Mouse (Mus musculus) forebrain, embryonic 16.5 days (tissue): ENCODE measurements around the gene Pcp4. TPM values are rescaled to one million over a fixed set of nuclear protein-coding genes. Genes with fewer than 3 reads are reported as not detected.

Experiments used
- ATAC-seq: fragments of 200-750 bp; cut with Nextera tagmentation; 2 replicates; pipeline ENCODE4 v1.8.0; 2017; ENCODE audit warnings: mild to moderate bottlenecking, moderate library complexity
- H3K27ac ChIP-seq: fragments of 300-500 bp; sonication (generic); 2 replicates; pipeline ENCODE4 v1.5.1; 2014; ENCODE audit warnings: low read length, control low read depth
- H3K27me3 ChIP-seq: fragments of 300-500 bp; sonication (generic); replicated peaks from 2 replicates; pipeline ENCODE4 v1.6.1; 2014; ENCODE audit warnings: low read length; ENCODE audit not compliant: control insufficient read depth, insufficient read depth
- H3K36me3 ChIP-seq: fragments of 300-500 bp; sonication (generic); 2 replicates; pipeline ENCODE4 v1.6.1; 2014; ENCODE audit not compliant: control insufficient read depth, insufficient read depth
- H3K4me1 ChIP-seq: fragments of 300-500 bp; sonication (generic); replicated peaks from 2 replicates; pipeline ENCODE4 v1.6.1; 2014; ENCODE audit warnings: low read length; ENCODE audit not compliant: control insufficient read depth, insufficient read depth
- H3K4me2 ChIP-seq: fragments of 300-500 bp; sonication (generic); 2 replicates; pipeline ENCODE4 v1.6.1; 2014; ENCODE audit warnings: mild to moderate bottlenecking, low read length, control low read depth
- H3K4me3 ChIP-seq: fragments of 300-500 bp; sonication (generic); replicated peaks from 2 replicates; pipeline ENCODE4 v1.5.1; 2014; ENCODE audit warnings: mild to moderate bottlenecking, low read length, control low read depth
- H3K9ac ChIP-seq: fragments of 300-500 bp; sonication (generic); replicated peaks from 2 replicates; pipeline ENCODE4 v1.6.1; 2014; ENCODE audit warnings: low read depth, low read length, control low read depth
- H3K9me3 ChIP-seq: fragments of 300-500 bp; sonication (generic); 2 replicates; pipeline ENCODE4 v1.6.1; 2016; ENCODE audit warnings: low read length; ENCODE audit not compliant: control insufficient read depth
- WGBS: fragments of 180-500 bp; shearing (Covaris S2); extraction: QIAGEN DNeasy Blood & Tissue Kit; methylation state at CpG from one replicate; pipeline ENCODE4 v1.1.7; 2014; 5-methylcytosine and 5-hydroxymethylcytosine counted together
- polyA plus RNA-seq: library from polyadenylated mRNA; unstranded; fragments of >200 nt; fragmentation: Nextera tagmentation; extraction: Ambion mirVana; gene quantifications from 2 replicates; pipeline ENCODE4 v1.2.1, GENCODE M21; 2015

Pcp4 gene
- polyA plus RNA-seq, 1 experiment from 2014 or later, result 175 TPM

- 39% methylated on average over 3 of the region's 3 CpGs for WGBS
- Histone ChIP-seq H3K27ac (no peak overlapping the region), H3K4me2 (no peak overlapping the region), H3K9me3 (no peaks in the 10 kb centered on the region), H3K9ac (no peak overlapping the region), H3K4me1 (peaks cover 5% of the 10 kb centered on the region; the same call in 1 of the 2 replicates), H3K4me3 (no peak overlapping the region), H3K36me3 (no peaks in the 10 kb centered on the region), H3K27me3 (no peaks in the 10 kb centered on the region)
- peak; percentile 54; the same call in 1 of the 2 replicates for ATAC-seq
These were observed 35.2 kb downstream of the Pcp4 start for GRCm38 (mm10) chr16:96502586-96502985.

GRCm38 (mm10) chr16:96514466-96514865 is 47.1 kb downstream of the Pcp4 start:
- Histone ChIP-seq H3K36me3 (no peaks in the 10 kb centered on the region), H3K4me3 (no peak overlapping the region), H3K27me3 (no peaks in the 10 kb centered on the region), H3K4me1 (no peaks in the 10 kb centered on the region), H3K9ac (no peak overlapping the region), H3K4me2 (no peak overlapping the region), H3K9me3 (no peaks in the 10 kb centered on the region), H3K27ac (no peak overlapping the region)
- no peak for ATAC-seq
- 75% methylated on average over 3 of the region's 3 CpGs for WGBS

GRCm38 (mm10) chr16:96527476-96527875 is 60.1 kb downstream of the Pcp4 start:
- no peaks in the 10 kb centered on the region for H3K27me3 ChIP-seq
- no peak overlapping the region for H3K4me3 ChIP-seq
- no peaks in the 10 kb centered on the region for H3K9me3 ChIP-seq
- no peaks in the 10 kb centered on the region for H3K4me1 ChIP-seq
- H3K27ac ChIP-seq, result no peak overlapping the region
- no peak overlapping the region for H3K4me2 ChIP-seq
- WGBS, result 88% methylated on average over 3 of the region's 3 CpGs
- H3K9ac ChIP-seq, result no peak overlapping the region
- no peaks in the 10 kb centered on the region for H3K36me3 ChIP-seq
- ATAC-seq, result no peak

- Histone ChIP-seq H3K27me3 (no peaks in the 10 kb centered on the region), H3K9ac (no peak overlapping the region), H3K4me1 (no peaks in the 10 kb centered on the region), H3K27ac (no peak overlapping the region), H3K4me3 (no peak overlapping the region), H3K4me2 (no peak overlapping the region), H3K9me3 (no peaks in the 10 kb centered on the region), H3K36me3 (no peaks in the 10 kb centered on the region)
- ATAC-seq, result no peak
- WGBS, result 84% methylated on average over 4 of the region's 4 CpGs
These were observed 61.1 kb downstream of the Pcp4 start for GRCm38 (mm10) chr16:96528471-96528870.

DNA sequence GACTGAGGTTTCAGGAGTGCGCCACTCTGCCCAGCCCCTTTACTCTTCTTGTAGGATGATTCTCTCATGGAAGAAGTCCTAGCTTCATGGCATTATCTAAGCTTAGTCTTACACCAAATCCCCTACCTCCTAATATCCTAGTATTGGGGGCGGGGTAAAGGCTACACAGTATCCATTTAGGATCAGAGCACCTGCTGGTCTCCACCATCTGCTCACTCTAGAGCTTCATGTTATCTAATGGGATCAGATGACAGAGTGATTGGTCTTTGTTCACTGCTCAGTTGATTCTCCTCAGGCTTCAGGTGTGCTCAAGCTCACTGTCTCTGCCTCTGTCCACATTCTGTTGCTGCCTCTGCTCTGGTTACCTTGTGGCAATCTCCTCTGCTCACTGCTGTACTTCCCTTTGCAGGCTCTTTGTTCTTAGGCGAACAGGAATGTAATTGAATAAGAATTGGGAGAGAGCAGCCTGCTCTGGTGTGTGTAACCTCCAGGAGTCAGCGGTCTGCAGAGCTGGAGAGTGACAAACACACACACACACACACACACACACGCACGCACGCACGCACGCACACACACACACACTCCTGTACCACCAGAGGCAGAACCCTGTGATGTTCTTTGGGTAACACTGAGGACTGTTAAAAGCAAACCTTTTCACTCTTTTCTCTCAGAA is 62.6 kb downstream of the Pcp4 start:
- H3K9me3 ChIP-seq, result no peaks in the 10 kb centered on the region
- H3K27me3 ChIP-seq, result no peaks in the 10 kb centered on the region
- H3K27ac ChIP-seq, result no peak overlapping the region
- no peak overlapping the region for H3K9ac ChIP-seq
- 46% methylated on average over 9 of the region's 9 CpGs for WGBS
- 0 out of 2 replicates have a peak, but pooled peaks have one; percentile 18 for ATAC-seq
- H3K36me3 ChIP-seq, result no peaks in the 10 kb centered on the region
- H3K4me1 ChIP-seq, result no peaks in the 10 kb centered on the region
- no peak overlapping the region for H3K4me3 ChIP-seq
- H3K4me2 ChIP-seq, result no peak overlapping the region

DNA sequence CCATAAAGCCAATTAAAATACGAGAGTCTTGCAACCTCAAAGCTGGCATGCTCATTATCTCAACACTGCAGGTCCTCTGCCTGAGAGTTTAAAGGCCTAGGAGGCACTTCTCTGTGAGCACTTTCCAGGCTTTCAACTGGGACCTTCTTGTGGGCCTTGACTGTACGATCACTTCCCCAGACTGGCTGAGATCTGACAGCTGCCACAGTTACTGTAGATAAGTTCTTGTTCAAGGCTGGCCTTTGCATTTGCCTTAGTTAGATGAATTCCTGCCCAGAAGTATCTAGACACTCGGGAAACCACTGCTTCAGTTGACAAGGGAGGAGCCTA is 63.1 kb downstream of the Pcp4 start:
- Histone ChIP-seq H3K4me2 (no peak overlapping the region), H3K9ac (no peak overlapping the region), H3K4me1 (no peaks in the 10 kb centered on the region), H3K9me3 (no peaks in the 10 kb centered on the region), H3K27me3 (no peaks in the 10 kb centered on the region), H3K4me3 (no peak overlapping the region), H3K36me3 (no peaks in the 10 kb centered on the region), H3K27ac (no peak overlapping the region)
- ATAC-seq, result no peak
- WGBS, result 15% methylated on average over 3 of the region's 3 CpGs

DNA sequence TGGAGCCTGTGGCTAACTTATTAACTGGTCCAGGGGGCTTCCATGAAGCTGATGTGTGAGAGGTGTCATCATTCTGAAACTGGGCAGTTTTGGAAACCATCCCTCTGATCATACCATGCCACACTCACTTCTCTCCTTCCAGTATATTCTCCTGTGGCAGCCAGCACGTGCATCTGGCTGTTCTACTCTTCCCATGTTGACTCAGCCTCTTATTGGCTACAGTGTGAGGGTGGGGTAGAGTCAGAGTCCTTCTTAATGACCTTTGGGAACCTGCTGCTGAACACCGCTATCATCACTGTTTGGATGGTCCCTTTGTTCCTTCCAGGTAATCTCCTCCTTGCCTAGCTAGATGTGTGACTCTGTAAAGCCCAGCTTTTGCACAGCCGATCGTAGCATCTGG is 63.6 kb downstream of the Pcp4 start:
- H3K27me3 ChIP-seq, result no peaks in the 10 kb centered on the region
- no peaks in the 10 kb centered on the region for H3K36me3 ChIP-seq
- H3K9me3 ChIP-seq, result no peaks in the 10 kb centered on the region
- no peak overlapping the region for H3K4me2 ChIP-seq
- H3K4me1 ChIP-seq, result no peaks in the 10 kb centered on the region
- 82% methylated on average over 4 of the region's 4 CpGs for WGBS
- no peak overlapping the region for H3K4me3 ChIP-seq
- no peak overlapping the region for H3K9ac ChIP-seq
- ATAC-seq, result no peak
- H3K27ac ChIP-seq, result no peak overlapping the region

DNA sequence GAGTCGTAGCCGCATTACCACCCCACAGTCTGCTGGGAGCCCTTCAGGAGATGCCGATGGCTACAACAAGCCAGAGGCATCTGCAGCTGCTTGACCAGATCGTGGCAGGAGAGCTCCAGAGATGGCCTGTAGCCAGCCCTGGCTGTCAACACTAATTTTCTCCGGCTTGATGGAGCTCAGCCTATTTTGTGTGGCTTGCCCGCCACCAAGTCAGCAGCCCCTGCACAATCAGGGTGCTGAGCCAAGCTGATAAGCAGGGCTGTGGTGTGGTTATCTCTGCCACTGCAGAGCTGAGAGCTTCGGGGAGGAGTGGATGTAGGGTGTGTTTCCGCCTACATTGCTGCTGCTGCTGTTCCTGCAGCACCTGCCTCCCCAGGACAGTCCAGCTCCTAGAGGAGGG is 66.3 kb downstream of the Pcp4 start:
- Histone ChIP-seq H3K27me3 (no peaks in the 10 kb centered on the region), H3K9me3 (no peaks in the 10 kb centered on the region), H3K4me3 (no peak overlapping the region), H3K27ac (no peak overlapping the region), H3K36me3 (no peaks in the 10 kb centered on the region), H3K9ac (no peak overlapping the region), H3K4me2 (no peak overlapping the region), H3K4me1 (no peaks in the 10 kb centered on the region)
- ATAC-seq, result no peak
- WGBS, result 68% methylated on average over 8 of the region's 8 CpGs

GRCm38 (mm10) chr16:96535271-96535670 is 67.9 kb downstream of the Pcp4 start:
- ATAC-seq, result no peak
- WGBS, result 84% methylated on average over 4 of the region's 4 CpGs
- no peak overlapping the region for H3K27ac ChIP-seq

GRCm38 (mm10) chr16:96536426-96536825 is 69.0 kb downstream of the Pcp4 start:
- Histone ChIP-seq H3K36me3 (no peaks in the 10 kb centered on the region), H3K27me3 (no peaks in the 10 kb centered on the region), H3K27ac (no peak overlapping the region), H3K4me1 (no peaks in the 10 kb centered on the region), H3K4me3 (no peak overlapping the region), H3K9ac (no peak overlapping the region), H3K4me2 (no peak overlapping the region), H3K9me3 (no peaks in the 10 kb centered on the region)
- ATAC-seq, result no peak

More at GRCm38 (mm10) chr16:96535271-96535670, 67.9 kb downstream of the Pcp4 start:
- no peak overlapping the region for H3K9ac ChIP-seq
- no peak overlapping the region for H3K4me2 ChIP-seq
- no peaks in the 10 kb centered on the region for H3K27me3 ChIP-seq
- no peak overlapping the region for H3K4me3 ChIP-seq
- no peaks in the 10 kb centered on the region for H3K4me1 ChIP-seq
- no peaks in the 10 kb centered on the region for H3K36me3 ChIP-seq
- no peaks in the 10 kb centered on the region for H3K9me3 ChIP-seq
